Mouse (Mus musculus): ENCODE measurements around the gene Med9.

DNA sequence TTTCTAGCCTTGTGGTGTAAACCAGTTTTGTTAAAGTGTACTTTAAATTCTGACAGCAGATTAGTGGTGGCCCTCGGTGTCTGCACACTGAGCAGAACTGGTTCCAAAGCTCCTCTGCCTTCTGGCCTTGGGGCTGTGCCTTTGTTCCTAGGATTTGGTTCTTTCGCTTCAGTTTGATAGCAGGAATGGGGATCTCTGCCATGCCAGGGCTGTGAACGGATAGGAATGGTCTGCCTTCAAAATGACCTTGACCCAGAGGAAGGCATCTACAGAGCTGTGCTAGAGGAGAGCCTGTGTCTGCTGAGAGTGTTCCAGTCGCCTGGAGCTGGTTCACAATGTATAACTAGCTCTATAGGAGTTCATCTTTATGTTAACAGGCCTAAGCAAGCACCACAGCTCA lies 11.4 kb downstream of the Med9 start:
- TF ChIP-seq CTCF (IDR thresholded peaks at IDR 0.05; ENCODE audit: low read depth) (no peak), EP300 (IDR thresholded peaks at IDR 0.05; ENCODE audit: low read depth) (no peak)
